Mouse (Mus musculus) cerebellum, postnatal 14 days (tissue): ENCODE data around the gene 9530077C05Rik.

Experiments
- DNase-seq, 2 experiments: peaks; one replicate each; pipeline ENCODE4 v3.0.0; 2021; ENCODE audit warnings: mixed read lengths in 2 of 2

9530077C05Rik gene

GRCm38 (mm10) chr9:22461946-22462345 is 50.6 kb downstream of the 9530077C05Rik start:
- peak; percentile 95 to 98 for DNase-seq

GRCm38 (mm10) chr9:22466212-22466611 is 54.9 kb downstream of the 9530077C05Rik start:
- peak in 1 of 2 experiments; percentile 31 for DNase-seq

GRCm38 (mm10) chr9:22467371-22468169 is 56.3 kb downstream of the 9530077C05Rik start:
- peak; percentile 67 to 72 for DNase-seq

GRCm38 (mm10) chr9:22468170-22468898 is 57.0 kb downstream of the 9530077C05Rik start:
- DNase-seq = peak; percentile 73 to 76

- DNase-seq = no peak
Measured at GRCm38 (mm10) chr9:22468899-22469259, 57.6 kb downstream of the 9530077C05Rik start.

GRCm38 (mm10) chr9:22469643-22470042 is 58.3 kb downstream of the 9530077C05Rik start, which contains the start of gene Rp9:
Gene Rp9, minus strand, starts transcription at chr9:22469743.
- no peak for DNase-seq

GRCm38 (mm10) chr9:22475424-22475868 is 64.1 kb downstream of the 9530077C05Rik start, which contains the start of gene Bbs9:
Gene Bbs9, plus strand, starts transcription at chr9:22475715.
- peak; percentile 94 to 96 for DNase-seq

- DNase-seq = no peak
Measured at GRCm38 (mm10) chr9:22476265-22476664, 65.0 kb downstream of the 9530077C05Rik start.

- DNase-seq = no peak
Measured at GRCm38 (mm10) chr9:22478946-22479345, 67.6 kb downstream of the 9530077C05Rik start.

GRCm38 (mm10) chr9:22483866-22484561 is 72.7 kb downstream of the 9530077C05Rik start:
- DNase-seq = no peak

GRCm38 (mm10) chr9:22484562-22485308 is 73.4 kb downstream of the 9530077C05Rik start:
- no peak for DNase-seq

GRCm38 (mm10) chr9:22486211-22486610 is 74.9 kb downstream of the 9530077C05Rik start:
- no peak for DNase-seq

GRCm38 (mm10) chr9:22488963-22489362 is 77.7 kb downstream of the 9530077C05Rik start:
- no peak for DNase-seq
